Mouse (Mus musculus) heart, embryonic 14.5 days (tissue): Measurements from ENCODE around the gene Csmd2. TPM values are rescaled to one million over a fixed set of nuclear protein-coding genes. Genes with fewer than 3 reads are reported as not detected.

Experiments
- ATAC-seq: fragments of 200-750 bp; cut with Nextera tagmentation; 2 replicates; pipeline ENCODE4 v1.8.0; 2017; ENCODE audit warnings: low read depth, moderate TSS enrichment; ENCODE audit not compliant: insufficient number of reproducible peaks, insufficient read depth, low FRiP score
- H3K27ac ChIP-seq, 2 experiments: fragments of 200-500 bp in 1 of 2; fragments of 300-500 bp in 1 of 2; sonication (generic) in 1 of 2; replicated peaks in 1 of 2; 2 replicates each; pipeline ENCODE4 v1.5.1; 2012 to 2014; ENCODE audit warnings: low read depth in 2 of 2, low read length in 2 of 2, control low read depth in 1 of 2, mild to moderate bottlenecking in 1 of 2, mixed read lengths in 1 of 2; ENCODE audit not compliant: control insufficient read depth in 1 of 2, insufficient read depth in 1 of 2
- H3K27me3 ChIP-seq: fragments of 300-500 bp; sonication (generic); 2 replicates; pipeline ENCODE4 v1.6.1; 2014; ENCODE audit warnings: mild to moderate bottlenecking, low read length, control low read depth; ENCODE audit not compliant: control insufficient read depth, insufficient read depth
- H3K36me3 ChIP-seq: fragments of 300-500 bp; sonication (generic); 2 replicates; pipeline ENCODE4 v1.6.1; 2014; ENCODE audit warnings: mild to moderate bottlenecking, control low read depth, low read length, mixed read lengths; ENCODE audit not compliant: control insufficient read depth, insufficient read depth
- H3K4me1 ChIP-seq, 2 experiments: fragments of 200-500 bp in 1 of 2; fragments of 300-500 bp in 1 of 2; sonication (generic) in 1 of 2; 2 replicates each; pipeline ENCODE4 v1.6.1; 2012 to 2014; ENCODE audit warnings: low read length in 2 of 2, control low read depth in 1 of 2, mixed read lengths in 1 of 2; ENCODE audit not compliant: control insufficient read depth in 2 of 2, insufficient read depth in 2 of 2
- H3K4me2 ChIP-seq: fragments of 300-500 bp; sonication (generic); 2 replicates; pipeline ENCODE4 v1.6.1; 2014; ENCODE audit warnings: mild to moderate bottlenecking, low read length
- H3K4me3 ChIP-seq, 2 experiments: fragments of 200-500 bp in 1 of 2; fragments of 300-500 bp in 1 of 2; sonication (generic) in 1 of 2; 2 replicates each; pipeline ENCODE4 v1.5.1; 2012 to 2014; ENCODE audit warnings: low read length in 2 of 2, mild to moderate bottlenecking in 2 of 2, control low read depth in 1 of 2, low read depth in 1 of 2, moderate library complexity in 1 of 2; ENCODE audit not compliant: control insufficient read depth in 1 of 2, insufficient read depth in 1 of 2
- H3K9ac ChIP-seq: fragments of 300-500 bp; sonication (generic); 2 replicates; pipeline ENCODE4 v1.6.1; 2014; ENCODE audit warnings: mild to moderate bottlenecking, low read length
- H3K9me3 ChIP-seq: fragments of 300-500 bp; sonication (generic); 2 replicates; pipeline ENCODE4 v1.6.1; 2016; ENCODE audit warnings: low read length, control low read depth; ENCODE audit not compliant: control insufficient read depth
- WGBS: fragments of 180-500 bp; shearing (Covaris S2); extraction: QIAGEN DNeasy Blood & Tissue Kit; methylation state at CpG from one replicate; pipeline ENCODE4 v1.1.7; 2014; 5-methylcytosine and 5-hydroxymethylcytosine counted together
- polyA plus RNA-seq: library from polyadenylated mRNA; unstranded; fragments of >200 nt; fragmentation: Nextera tagmentation; extraction: Ambion mirVana; gene quantifications from 2 replicates; pipeline ENCODE4 v1.2.1, GENCODE M21; 2014

Csmd2 gene
- polyA plus RNA-seq, 1 experiment from 2014 or later, result 0.04 TPM

GRCm38 (mm10) chr4:128272501-128272900 is 284.8 kb downstream of the Csmd2 start:
- H3K4me2 ChIP-seq, result no peak overlapping the region
- WGBS, result 60% methylated on average over 6 of the region's 6 CpGs
- H3K9me3 ChIP-seq, result no peaks in the 10 kb centered on the region
- H3K27ac ChIP-seq, result no peak overlapping the region
- no peak overlapping the region for H3K9ac ChIP-seq
- H3K4me1 ChIP-seq, result peaks cover 5% of the 10 kb centered on the region in 2 experiments
- H3K36me3 ChIP-seq, result no peaks in the 10 kb centered on the region
- no peak for ATAC-seq
- H3K4me3 ChIP-seq, result no peak overlapping the region
- no peaks in the 10 kb centered on the region for H3K27me3 ChIP-seq

- no peak overlapping the region for H3K9ac ChIP-seq
- no peaks in the 10 kb centered on the region for H3K36me3 ChIP-seq
- no peaks in the 10 kb centered on the region for H3K9me3 ChIP-seq
- no peak overlapping the region for H3K4me2 ChIP-seq
- peaks cover 8 to 12% of the 10 kb centered on the region in 2 experiments for H3K4me1 ChIP-seq
- no peaks in the 10 kb centered on the region for H3K27me3 ChIP-seq
- no peak overlapping the region for H3K4me3 ChIP-seq
- WGBS, result 42% methylated on average over 11 of the region's 11 CpGs
- no peak overlapping the region for H3K27ac ChIP-seq
- ATAC-seq, result no peak
Observed at GRCm38 (mm10) chr4:128273146-128273545, 285.5 kb downstream of the Csmd2 start.

DNA sequence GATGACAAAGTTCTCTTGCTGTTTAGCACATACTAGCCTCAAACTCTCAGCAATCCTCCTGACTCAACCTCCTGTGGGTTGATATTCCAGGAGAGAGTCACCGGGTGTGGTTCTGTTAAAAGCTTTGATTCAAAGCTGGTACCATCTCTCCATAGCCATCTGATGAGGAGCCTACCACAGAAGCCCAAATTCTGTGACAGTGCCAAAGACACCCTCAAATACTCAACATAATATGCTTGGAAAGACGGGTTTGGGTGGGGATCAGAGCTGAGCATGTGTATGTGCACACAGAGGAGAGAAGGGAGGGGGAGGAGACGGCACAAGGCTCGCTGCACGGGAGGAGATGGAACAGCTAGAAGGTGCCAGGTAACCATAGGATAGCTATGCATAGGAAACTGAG is 287.5 kb downstream of the Csmd2 start:
- Histone ChIP-seq H3K4me2 (no peak overlapping the region), H3K27me3 (no peaks in the 10 kb centered on the region), H3K27ac (no peak overlapping the region), H3K4me3 (no peak overlapping the region), H3K9me3 (no peaks in the 10 kb centered on the region), H3K9ac (no peak overlapping the region), H3K4me1 (peaks cover 8 to 15% of the 10 kb centered on the region in 2 experiments), H3K36me3 (no peaks in the 10 kb centered on the region)
- ATAC-seq, result no peak
- 79% methylated on average over 5 of the region's 5 CpGs for WGBS

GRCm38 (mm10) chr4:128275586-128275985 is 287.9 kb downstream of the Csmd2 start:
- no peaks in the 10 kb centered on the region for H3K27me3 ChIP-seq
- ATAC-seq, result no peak
- H3K4me2 ChIP-seq, result no peak overlapping the region
- no peak overlapping the region for H3K9ac ChIP-seq
- peaks cover 8 to 15% of the 10 kb centered on the region in 2 experiments for H3K4me1 ChIP-seq
- H3K27ac ChIP-seq, result no peak overlapping the region
- no peak overlapping the region for H3K4me3 ChIP-seq
- no peaks in the 10 kb centered on the region for H3K9me3 ChIP-seq
- 78% methylated on average over 6 of the region's 6 CpGs for WGBS
- H3K36me3 ChIP-seq, result no peaks in the 10 kb centered on the region

DNA sequence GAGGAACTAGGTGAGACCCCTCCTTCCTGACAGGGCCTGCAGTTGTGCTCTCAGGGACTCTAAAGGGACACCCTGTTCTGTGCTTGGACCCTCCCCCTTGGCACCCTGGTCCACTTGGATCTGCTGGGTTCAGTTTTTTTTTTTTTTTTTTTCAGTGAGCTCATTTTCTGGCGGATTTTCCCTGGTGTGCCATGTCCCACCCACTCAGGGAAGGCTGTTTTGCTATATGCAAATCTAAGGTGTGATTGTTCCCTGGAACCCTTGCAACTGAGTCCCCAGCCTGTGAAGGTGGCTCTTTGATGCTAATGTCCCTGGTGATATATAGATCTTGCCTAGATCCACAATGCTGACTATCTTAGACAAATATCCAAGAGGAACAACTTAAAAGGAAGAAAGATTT is 297.4 kb downstream of the Csmd2 start:
- Histone ChIP-seq H3K9ac (no peak overlapping the region), H3K4me1 (no peaks in the 10 kb centered on the region), H3K4me3 (no peak overlapping the region), H3K4me2 (no peak overlapping the region), H3K36me3 (no peaks in the 10 kb centered on the region), H3K27me3 (no peaks in the 10 kb centered on the region), H3K27ac (no peak overlapping the region), H3K9me3 (no peaks in the 10 kb centered on the region)
- no peak for ATAC-seq
- 67% methylated on average over 1 of the region's 1 CpGs for WGBS

DNA sequence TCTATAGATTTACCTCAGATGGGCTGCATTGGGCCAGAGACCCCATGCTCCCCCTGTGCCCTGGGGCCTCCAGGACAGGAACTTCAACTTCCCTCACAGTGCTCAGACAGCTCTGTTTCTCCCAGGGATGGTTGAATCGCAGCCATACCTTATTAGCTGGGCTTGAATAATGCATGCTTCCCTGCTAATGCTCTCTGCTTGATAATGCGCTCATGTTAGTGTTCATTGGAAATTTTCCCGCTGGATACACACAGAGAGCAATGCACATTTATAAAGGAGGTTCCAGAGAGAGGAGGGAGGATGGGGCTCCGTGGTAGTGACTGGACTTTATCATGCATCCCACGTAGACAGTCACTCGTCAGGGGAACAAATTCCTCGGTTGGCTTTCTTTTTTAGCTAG is 300.4 kb downstream of the Csmd2 start:
- ATAC-seq, result no peak
- Histone ChIP-seq H3K27ac (no peak overlapping the region), H3K36me3 (no peaks in the 10 kb centered on the region), H3K27me3 (no peaks in the 10 kb centered on the region), H3K9me3 (no peaks in the 10 kb centered on the region), H3K4me1 (no peaks in the 10 kb centered on the region), H3K9ac (no peak overlapping the region), H3K4me3 (no peak overlapping the region), H3K4me2 (no peak overlapping the region)
- 67% methylated on average over 7 of the region's 7 CpGs for WGBS

GRCm38 (mm10) chr4:128304049-128304448 is 316.4 kb downstream of the Csmd2 start:
- no peaks in the 10 kb centered on the region for H3K27me3 ChIP-seq
- no peak overlapping the region for H3K4me3 ChIP-seq
- H3K9ac ChIP-seq, result no peak overlapping the region
- no peaks in the 10 kb centered on the region for H3K9me3 ChIP-seq
- ATAC-seq, result no peak
- H3K4me1 ChIP-seq, result no peaks in the 10 kb centered on the region
- H3K27ac ChIP-seq, result no peak overlapping the region
- no peak overlapping the region for H3K4me2 ChIP-seq
- H3K36me3 ChIP-seq, result no peaks in the 10 kb centered on the region
- 74% methylated on average over 8 of the region's 8 CpGs for WGBS

DNA sequence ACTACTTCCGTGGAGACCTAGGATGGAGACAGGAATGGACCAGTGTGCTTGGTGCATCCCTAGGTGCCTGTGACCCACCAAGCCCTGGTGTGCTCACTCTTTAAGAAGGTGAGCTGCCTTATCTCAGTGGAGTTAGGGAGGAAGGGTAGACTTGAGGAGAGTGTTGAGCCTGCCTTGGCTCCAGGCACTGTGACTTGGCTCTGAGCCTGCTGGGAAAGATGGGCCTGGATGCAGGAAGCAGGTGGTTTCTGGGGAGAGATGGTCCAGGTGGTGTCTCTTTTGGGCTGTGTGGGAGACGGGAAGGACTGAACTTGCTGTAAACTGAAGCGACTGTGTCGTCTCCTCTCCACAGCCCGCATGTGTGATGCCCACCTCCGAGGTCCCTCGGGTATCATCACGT is 318.4 kb downstream of the Csmd2 start:
- no peaks in the 10 kb centered on the region for H3K9me3 ChIP-seq
- no peaks in the 10 kb centered on the region for H3K27me3 ChIP-seq
- WGBS, result 86% methylated on average over 8 of the region's 8 CpGs
- ATAC-seq, result no peak
- no peaks in the 10 kb centered on the region for H3K4me1 ChIP-seq
- no peak overlapping the region for H3K4me3 ChIP-seq
- H3K4me2 ChIP-seq, result no peak overlapping the region
- no peaks in the 10 kb centered on the region for H3K36me3 ChIP-seq
- H3K27ac ChIP-seq, result no peak overlapping the region
- no peak overlapping the region for H3K9ac ChIP-seq
